Mouse (Mus musculus) urinary bladder, postnatal 0 days (tissue): Measurements from ENCODE around the gene Capns1. TPM values are rescaled to one million over a fixed set of nuclear protein-coding genes. Genes with fewer than 3 reads are reported as not detected.

Experiments used
- polyA plus RNA-seq: library from polyadenylated mRNA; unstranded; fragments of >200 nt; fragmentation: Nextera tagmentation; extraction: Ambion mirVana; gene quantifications from 2 replicates; pipeline ENCODE4 v1.2.1, GENCODE M21; 2015

Capns1 gene
- 152 and 156 TPM in 2 replicates for polyA plus RNA-seq

GRCm38 (mm10) chr7:30198481-30198971, at the start of gene Capns1:
Gene Capns1, minus strand, starts transcription at chr7:30198811.

GRCm38 (mm10) chr7:30235625-30236024, 37.0 kb upstream of the Capns1 start, which contains the start of gene Ovol3:
Gene Ovol3, minus strand, starts transcription at chr7:30235725.

GRCm38 (mm10) chr7:30231669-30232454, 33.3 kb upstream of the Capns1 start, which contains the start of the genes Polr2i and Tbcb:
Gene Polr2i, plus strand, starts transcription at chr7:30231948.
Gene Tbcb, minus strand, starts transcription at chr7:30232272.

GRCm38 (mm10) chr7:30183879-30184289, 14.7 kb downstream of the Capns1 start, which contains the start of gene Cox7a1:
Gene Cox7a1, plus strand, starts transcription at chr7:30184144.

GRCm38 (mm10) chr7:30169583-30170282, 28.9 kb downstream of the Capns1 start, which contains the start of gene Zfp146:
Gene Zfp146, minus strand, starts transcription at chr7:30169750.

Other genes with a start within 250 kb of the Capns1 start
- 4.2 and 5.4 TPM in 2 replicates for gene Zfp74, start 244.7 kb downstream of the Capns1 start, polyA plus RNA-seq
- gene Zfp568, start 214.9 kb downstream of the Capns1 start, polyA plus RNA-seq = 9.7 and 10.7 TPM in 2 replicates
- 1.2 TPM in 2 replicates for gene Zfp14, start 147.4 kb downstream of the Capns1 start, polyA plus RNA-seq
- gene Zfp82, start 125.9 kb downstream of the Capns1 start, polyA plus RNA-seq = 2.1 and 2.2 TPM in 2 replicates
- not detected in 2 replicates for gene Gm26920, start 108.4 kb downstream of the Capns1 start, polyA plus RNA-seq
- gene Zfp566, start 108.3 kb downstream of the Capns1 start, polyA plus RNA-seq = 2.9 and 3.6 TPM in 2 replicates
- 44.4 and 53.0 TPM in 2 replicates for gene Zfp260, start 104.0 kb downstream of the Capns1 start, polyA plus RNA-seq
- gene Zfp382, start 76.9 kb downstream of the Capns1 start, polyA plus RNA-seq = 4.2 and 4.5 TPM in 2 replicates
- gene Zfp146, start 29.1 kb downstream of the Capns1 start, polyA plus RNA-seq = 5.7 and 6.8 TPM in 2 replicates
- gene Cox7a1, start 14.7 kb downstream of the Capns1 start, polyA plus RNA-seq = 21.7 and 23.2 TPM in 2 replicates
- 74.1 and 98.9 TPM in 2 replicates for gene Polr2i, start 33.1 kb upstream of the Capns1 start, polyA plus RNA-seq
- gene Tbcb, start 33.5 kb upstream of the Capns1 start, polyA plus RNA-seq = 151 and 152 TPM in 2 replicates
- not detected in 2 replicates for gene Ovol3, start 36.9 kb upstream of the Capns1 start, polyA plus RNA-seq
- gene Thap8, start 81.3 kb upstream of the Capns1 start, polyA plus RNA-seq = 0.35 and 0.42 TPM in 2 replicates
- 1.8 and 3.0 TPM in 2 replicates for gene Wdr62, start 81.6 kb upstream of the Capns1 start, polyA plus RNA-seq
- 13.0 and 13.9 TPM in 2 replicates for gene Clip3, start 92.9 kb upstream of the Capns1 start, polyA plus RNA-seq
- 44.3 and 50.6 TPM in 2 replicates for gene Alkbh6, start 109.9 kb upstream of the Capns1 start, polyA plus RNA-seq
- gene Syne4, start 116.0 kb upstream of the Capns1 start, polyA plus RNA-seq = 3.8 and 4.1 TPM in 2 replicates
- gene E130208F15Rik, start 122.9 kb upstream of the Capns1 start, polyA plus RNA-seq = not detected in 2 replicates
- 15.7 and 16.6 TPM in 2 replicates for gene Sdhaf1, start 125.1 kb upstream of the Capns1 start, polyA plus RNA-seq
- 2.8 and 3.7 TPM in 2 replicates for gene Lrfn3, start 164.0 kb upstream of the Capns1 start, polyA plus RNA-seq
- gene Tyrobp, start 214.9 kb upstream of the Capns1 start, polyA plus RNA-seq = 74.3 and 230 TPM in 2 replicates
- gene Hcst, start 221.0 kb upstream of the Capns1 start, polyA plus RNA-seq = 2.4 and 10.2 TPM in 2 replicates
- gene Nfkbid, start 222.9 kb upstream of the Capns1 start, polyA plus RNA-seq = 0.84 and 1.4 TPM in 2 replicates
- gene Aplp1, start 246.7 kb upstream of the Capns1 start, polyA plus RNA-seq = 8.7 and 9.1 TPM in 2 replicates